Mouse (Mus musculus): Measurements from ENCODE around the gene Fzd7. TPM values are rescaled to one million over a fixed set of nuclear protein-coding genes. Genes with fewer than 3 reads are reported as not detected.

Gene Fzd7
- polyA plus RNA-seq (2017; shearing (Covaris generic)) = not detected

DNA sequence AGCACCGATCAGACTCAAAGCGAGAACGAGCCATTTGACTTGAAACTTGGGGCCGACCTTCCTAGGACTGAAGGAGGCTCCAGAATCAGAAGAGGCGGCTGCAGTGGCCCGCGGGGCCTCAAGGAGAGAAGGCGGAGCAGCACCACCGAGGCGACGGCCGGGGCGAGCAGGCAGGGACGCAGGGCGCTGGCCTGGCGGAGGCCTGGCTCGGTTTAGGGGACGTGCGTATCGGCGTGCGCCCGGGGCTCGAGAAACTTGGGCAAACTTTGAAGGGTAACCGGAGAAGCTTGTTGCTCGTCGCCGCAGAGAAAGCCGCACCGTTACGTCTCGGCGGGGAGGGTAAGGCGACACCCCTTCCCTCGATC is at the start of gene Fzd7:
Gene Fzd7, plus strand, starts transcription at position 94 of the 365 bp plus-strand sequence.

DNA sequence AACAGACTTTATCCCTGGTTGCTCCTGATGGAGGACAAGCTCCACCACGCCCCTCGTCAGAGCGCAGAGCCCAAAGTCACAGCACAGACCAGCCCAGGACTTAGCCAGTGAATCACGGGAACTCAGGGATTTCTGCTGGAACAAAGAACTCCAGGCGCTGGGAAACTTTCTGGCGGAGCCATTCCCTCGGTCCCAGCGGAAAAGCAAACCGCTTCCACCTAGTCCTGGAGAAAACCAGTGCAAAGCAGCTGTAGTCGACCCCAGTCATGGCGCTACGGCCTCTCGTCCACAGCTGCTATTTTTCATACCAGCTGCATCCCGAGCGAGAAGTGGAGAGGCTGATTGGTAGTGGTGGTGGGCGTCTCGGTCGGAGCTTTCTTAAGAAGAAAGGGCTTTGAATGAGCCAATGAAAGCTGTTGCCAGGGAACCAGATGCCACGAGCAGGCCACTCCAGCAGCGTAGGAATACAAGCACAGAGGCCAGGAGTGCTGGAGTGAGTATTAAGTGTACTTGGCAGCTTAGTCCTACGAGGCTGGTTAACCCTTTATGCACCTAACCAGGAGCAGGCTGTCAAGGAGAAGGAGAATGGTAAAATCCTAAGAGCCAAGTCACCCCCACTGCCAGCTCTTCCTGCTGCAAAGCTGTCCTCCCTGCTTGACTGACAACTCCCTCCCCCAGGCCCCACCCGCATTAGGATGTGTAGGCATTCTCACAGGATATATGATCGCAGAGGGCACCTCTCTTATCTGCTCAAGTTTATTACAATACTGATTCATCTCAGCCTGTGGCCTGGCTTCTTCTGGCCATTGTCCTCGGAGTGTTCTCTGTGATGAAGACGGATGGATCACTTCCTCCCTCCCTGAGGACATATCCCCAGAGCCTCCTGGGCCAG is 34.0 kb downstream of the Fzd7 start, which contains the start of gene Gm973:
Gene Gm973, plus strand, starts transcription at position 239 of the 892 bp plus-strand sequence.

Other genes starting within 250 kb of the Fzd7 start
- gene Als2, start 245.2 kb upstream of the Fzd7 start, polyA plus RNA-seq (2017; shearing (Covaris generic)) = 14.6 TPM
- not detected for gene Cdk15, start 225.5 kb upstream of the Fzd7 start, polyA plus RNA-seq (2017; shearing (Covaris generic))
- 0.89 TPM for gene Gm973, start 33.8 kb downstream of the Fzd7 start, polyA plus RNA-seq (2017; shearing (Covaris generic))
- gene Sumo1, start 188.4 kb downstream of the Fzd7 start, polyA plus RNA-seq (2017; shearing (Covaris generic)) = 390 TPM
- gene Nop58, start 202.5 kb downstream of the Fzd7 start, polyA plus RNA-seq (2017; shearing (Covaris generic)) = 260 TPM